8 mouse cellular contexts compared by ENCODE assay signal in the genomic region with DNA sequence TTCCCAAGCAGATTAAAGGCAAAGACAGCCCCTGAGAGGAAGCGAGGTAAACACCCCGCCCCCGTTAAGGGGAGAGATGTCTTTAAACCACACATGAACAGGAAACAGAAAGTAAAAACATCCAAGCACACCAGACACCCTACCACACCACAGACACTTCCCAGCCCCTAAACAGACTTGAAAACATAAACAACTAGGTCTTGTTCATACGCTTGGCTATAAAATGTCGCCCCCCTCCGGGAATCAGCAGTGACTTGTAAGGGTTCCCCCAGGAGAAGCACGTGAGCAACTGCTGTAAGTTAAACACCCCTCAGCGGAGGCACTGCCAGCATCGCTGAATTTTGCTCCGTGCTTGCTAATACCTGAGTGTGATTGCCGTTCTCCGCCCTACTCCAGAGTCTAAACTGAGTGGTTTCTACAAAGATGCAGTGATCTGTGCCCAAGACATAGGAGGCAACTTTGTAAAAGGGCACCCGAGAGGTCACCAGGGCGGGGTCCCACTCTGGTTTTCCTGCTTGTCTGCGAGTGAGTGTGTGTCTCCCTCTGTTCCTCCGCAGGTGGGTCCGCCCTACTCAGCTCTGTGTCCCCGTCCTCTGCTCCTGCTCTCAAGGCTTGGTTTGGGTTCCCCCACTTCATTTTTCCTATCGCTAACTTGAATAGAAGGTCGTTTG. TPM values are rescaled to one million over a fixed set of nuclear protein-coding genes. Genes with fewer than 3 reads are reported as not detected.
DNase-seq lines count a peak whose midpoint lies in the region; ATAC-seq and TF ChIP-seq lines count a peak whose summit lies in the region.

No protein-coding gene starts in this region.

- H3K4me3 ChIP-seq in embryonic fibroblast, embryonic 13.5 days (ENCODE audit: insufficient read depth, low read length), result peak overlapping the region; percentile 60
- H3K4me3 ChIP-seq in heart, embryonic 13.5 days, result peak overlapping the region; percentile 68
- H3K4me3 ChIP-seq in kidney, embryonic 15.5 days (replicated peaks), result peak overlapping the region; percentile 50
- peak overlapping the region; percentile 50 for H3K4me3 ChIP-seq in lung, embryonic 15.5 days
- H3K4me3 ChIP-seq in neural tube, embryonic 15.5 days (replicated peaks), result peak overlapping the region; percentile 37
- H3K4me3 ChIP-seq in thymus, adult 2 months (ENCODE audit: control insufficient read depth, insufficient read depth, low read length), result peak overlapping the region; percentile 70

- H3K27me3 ChIP-seq in heart, embryonic 13.5 days (replicated peaks), result no peaks in the 10 kb centered on the region
- no peaks in the 10 kb centered on the region for H3K27me3 ChIP-seq in kidney, embryonic 15.5 days
- H3K27me3 ChIP-seq in lung, embryonic 15.5 days, result no peaks in the 10 kb centered on the region
- peaks cover 4% of the 10 kb centered on the region for H3K27me3 ChIP-seq in neural tube, embryonic 15.5 days (replicated peaks)
- H3K27me3 ChIP-seq in thymus, adult 2 months (ENCODE audit: control insufficient read depth, insufficient read depth, low read length), result no peaks in the 10 kb centered on the region

- H3K4me2 ChIP-seq in heart, embryonic 13.5 days, result peak overlapping the region; percentile 96
- H3K4me2 ChIP-seq in kidney, embryonic 15.5 days, result peak overlapping the region; percentile 85
- peak overlapping the region; percentile 91 for H3K4me2 ChIP-seq in lung, embryonic 15.5 days
- H3K4me2 ChIP-seq in neural tube, embryonic 15.5 days, result peak overlapping the region; percentile 78

- H3K36me3 ChIP-seq in heart, embryonic 13.5 days, result no peaks in the 10 kb centered on the region
- no peaks in the 10 kb centered on the region for H3K36me3 ChIP-seq in kidney, embryonic 15.5 days
- no peaks in the 10 kb centered on the region for H3K36me3 ChIP-seq in lung, embryonic 15.5 days
- no peaks in the 10 kb centered on the region for H3K36me3 ChIP-seq in neural tube, embryonic 15.5 days
- H3K36me3 ChIP-seq in thymus, adult 2 months (ENCODE audit: control insufficient read depth, insufficient read depth, low read length), result no peaks in the 10 kb centered on the region

- WGBS in heart, embryonic 13.5 days, result under 1% methylated on average over 20 of the region's 20 CpGs
- WGBS in kidney, embryonic 15.5 days, result under 1% methylated on average over 20 of the region's 20 CpGs
- WGBS in lung, embryonic 15.5 days, result under 1% methylated on average over 20 of the region's 20 CpGs
- WGBS in neural tube, embryonic 15.5 days, result 1% methylated on average over 20 of the region's 20 CpGs
- WGBS in thymus, adult 2 months, result 0% methylated on average over 20 of the region's 20 CpGs

- no peak for TF ChIP-seq CTCF in embryonic fibroblast, embryonic 13.5 days (IDR thresholded peaks at IDR 0.05; ENCODE audit: borderline replicate concordance, insufficient read depth, low read length)
- TF ChIP-seq CTCF in thymus, adult 2 months (IDR thresholded peaks at IDR 0.05; ENCODE audit: borderline replicate concordance, control insufficient read depth, extremely low read depth, insufficient read depth, low read length, poor library complexity), result no peak

- no peaks in the 10 kb centered on the region for H3K9me3 ChIP-seq in heart, embryonic 13.5 days
- H3K9me3 ChIP-seq in kidney, embryonic 15.5 days (replicated peaks), result no peaks in the 10 kb centered on the region
- no peaks in the 10 kb centered on the region for H3K9me3 ChIP-seq in lung, embryonic 15.5 days
- H3K9me3 ChIP-seq in neural tube, embryonic 15.5 days (replicated peaks), result no peaks in the 10 kb centered on the region

- H3K4me1 ChIP-seq in embryonic fibroblast, embryonic 13.5 days (ENCODE audit: control insufficient read depth, insufficient read depth, low read length), result no peaks in the 10 kb centered on the region; the same call in 1 of the 2 replicates
- peaks cover 6% of the 10 kb centered on the region for H3K4me1 ChIP-seq in heart, embryonic 13.5 days
- peaks cover 9% of the 10 kb centered on the region for H3K4me1 ChIP-seq in kidney, embryonic 15.5 days
- H3K4me1 ChIP-seq in lung, embryonic 15.5 days, result peaks cover 6% of the 10 kb centered on the region; the same call in 1 of the 2 replicates
- H3K4me1 ChIP-seq in neural tube, embryonic 15.5 days, result peaks cover 16% of the 10 kb centered on the region
- peaks cover 11% of the 10 kb centered on the region for H3K4me1 ChIP-seq in thymus, adult 2 months (replicated peaks; ENCODE audit: control insufficient read depth, insufficient read depth, low read length)

- no peak overlapping the region for H3K27ac ChIP-seq in embryonic fibroblast, embryonic 13.5 days (ENCODE audit: insufficient read depth, low read length)
- peak overlapping the region; percentile 3; the same call in 1 of the 2 replicates for H3K27ac ChIP-seq in heart, embryonic 13.5 days (replicated peaks)
- H3K27ac ChIP-seq in kidney, embryonic 15.5 days, result 0 out of 2 replicates have a peak overlapping the region, but pooled peaks have one; percentile 4
- H3K27ac ChIP-seq in lung, embryonic 15.5 days, result peak overlapping the region; percentile 25
- H3K27ac ChIP-seq in neural tube, embryonic 15.5 days (replicated peaks), result no peak overlapping the region
- H3K27ac ChIP-seq in thymus, adult 2 months (ENCODE audit: control insufficient read depth, insufficient read depth, low read length), result peak overlapping the region; percentile 99

- peak; percentile 86 for DNase-seq in CD4-positive, CD25-positive, alpha-beta regulatory T cell, adult 2 months (ENCODE audit: low read depth, low spot score)
- DNase-seq in adrenal gland, adult (ENCODE audit: inconsistent age in 2 of 2, low spot score in 1 of 2), result peak; percentile 57 to 89
- DNase-seq in thymus, adult 2 months, result peak; percentile 81

- peak; percentile 68; the same call in 1 of the 2 replicates for ATAC-seq in heart, embryonic 13.5 days (ENCODE audit: extremely low read depth, insufficient number of reproducible peaks, low FRiP score, low TSS enrichment)
- peak; percentile 83 for ATAC-seq in kidney, embryonic 15.5 days (replicated peaks; ENCODE audit: low FRiP score)
- peak; percentile 79; the same call in 1 of the 2 replicates for ATAC-seq in lung, embryonic 15.5 days (ENCODE audit: borderline replicate concordance, extremely low read depth, low FRiP score, low TSS enrichment)
- peak; percentile 50; the same call in 1 of the 2 replicates for ATAC-seq in neural tube, embryonic 15.5 days (ENCODE audit: low FRiP score)

- peak; percentile 15; the same call in 1 of the 2 replicates for TF ChIP-seq POLR2A in embryonic fibroblast, embryonic 13.5 days (IDR thresholded peaks at IDR 0.05; ENCODE audit: low read depth, low read length)
- peak; percentile 30; the same call in 1 of the 2 replicates for TF ChIP-seq POLR2A in thymus, adult 2 months (IDR thresholded peaks at IDR 0.05; ENCODE audit: control insufficient read depth, extremely low read depth, insufficient read depth, low read length, poor library complexity)

- H3K9ac ChIP-seq in heart, embryonic 13.5 days, result peak overlapping the region; percentile 84
- H3K9ac ChIP-seq in kidney, embryonic 15.5 days, result peak overlapping the region; percentile 38
- peak overlapping the region; percentile 45 for H3K9ac ChIP-seq in lung, embryonic 15.5 days
- peak overlapping the region; percentile 30 for H3K9ac ChIP-seq in neural tube, embryonic 15.5 days (replicated peaks)

RNA-seq across cellular contexts. Expression of a gene that starts 8.2 kb away (rescaled TPM):
- polyA plus RNA-seq in embryonic fibroblast, embryonic 13.5 days (2011; ENCODE audit: insufficient read length, low read depth, missing spikeins), result 99.4 and 120 TPM in 2 replicates
- 12.7 and 13.2 TPM in 2 replicates for polyA plus RNA-seq in heart, embryonic 13.5 days (2015; fragmentation: Nextera tagmentation; extraction: Ambion mirVana)
- 24.9 and 27.8 TPM in 2 replicates for polyA plus RNA-seq in kidney, embryonic 15.5 days (2015; fragmentation: Nextera tagmentation; extraction: Ambion mirVana)
- 24.0 and 25.6 TPM in 2 replicates for polyA plus RNA-seq in lung, embryonic 15.5 days (2015; fragmentation: Nextera tagmentation; extraction: Ambion mirVana)
- 15.8 and 17.4 TPM in 2 replicates for polyA plus RNA-seq in neural tube, embryonic 15.5 days (2015; fragmentation: Nextera tagmentation; extraction: Ambion mirVana)
- 164 and 182 TPM in 2 replicates for polyA plus RNA-seq in thymus, adult 2 months (2012; rRNA removed)

Comparison
In these comparisons a context has a peak if more than half of its experiments do, and no peak if none do; other contexts are left out.
1. H3K27ac ChIP-seq: peak in heart, embryonic 13.5 days (single experiment), kidney, embryonic 15.5 days (single experiment), lung, embryonic 15.5 days (single experiment) and thymus, adult 2 months (single experiment); none in embryonic fibroblast, embryonic 13.5 days (single experiment) and neural tube, embryonic 15.5 days (single experiment).
2. H3K9ac ChIP-seq: peak in every context shown above with its lines; median percentile 84 in heart, embryonic 13.5 days; 45 in lung, embryonic 15.5 days; 38 in kidney, embryonic 15.5 days; 30 in neural tube, embryonic 15.5 days.
3. Peak in every context shown above with its lines, with median percentiles within 50 percentile points of each other: DNase-seq, H3K4me3 ChIP-seq, ATAC-seq and H3K4me2 ChIP-seq.